Mouse (Mus musculus) hindbrain, embryonic 11.5 days (tissue): ENCODE measurements around the gene Gm17657. TPM values are rescaled to one million over a fixed set of nuclear protein-coding genes. Genes with fewer than 3 reads are reported as not detected.

Experiments used
- ATAC-seq: fragments of 200-750 bp; cut with Nextera tagmentation; 2 replicates; pipeline ENCODE4 v1.8.0; 2017; ENCODE audit warnings: mild to moderate bottlenecking, moderate TSS enrichment, moderate library complexity; ENCODE audit not compliant: low FRiP score
- DNase-seq: peaks from one replicate; pipeline ENCODE4 v3.0.0-alpha.2; 2015; ENCODE audit warnings: low spot score
- H3K27ac ChIP-seq: fragments of 300-500 bp; sonication (generic); 2 replicates; pipeline ENCODE4 v1.5.1; 2014; ENCODE audit warnings: mild to moderate bottlenecking, low read depth, low read length
- H3K27me3 ChIP-seq: fragments of 300-500 bp; sonication (generic); 2 replicates; pipeline ENCODE4 v1.6.1; 2014; ENCODE audit warnings: mild to moderate bottlenecking, low read length, moderate library complexity, mixed read lengths; ENCODE audit not compliant: control insufficient read depth, insufficient read depth
- H3K36me3 ChIP-seq: fragments of 300-500 bp; sonication (generic); 2 replicates; pipeline ENCODE4 v1.6.1; 2014; ENCODE audit warnings: mild to moderate bottlenecking, low read length, moderate library complexity, mixed read lengths; ENCODE audit not compliant: control insufficient read depth, insufficient read depth
- H3K4me1 ChIP-seq: fragments of 300-500 bp; sonication (generic); replicated peaks from 2 replicates; pipeline ENCODE4 v1.6.1; 2014; ENCODE audit warnings: low read length, mixed read lengths; ENCODE audit not compliant: control insufficient read depth, insufficient read depth
- H3K4me2 ChIP-seq: fragments of 300-500 bp; sonication (generic); replicated peaks from 2 replicates; pipeline ENCODE4 v1.6.1; 2014; ENCODE audit warnings: mild to moderate bottlenecking, low read depth, low read length
- H3K4me3 ChIP-seq: fragments of 300-500 bp; sonication (generic); 2 replicates; pipeline ENCODE4 v1.5.1; 2014; ENCODE audit warnings: low read depth, low read length
- H3K9ac ChIP-seq: fragments of 300-500 bp; sonication (generic); 2 replicates; pipeline ENCODE4 v1.6.1; 2014; ENCODE audit warnings: low read depth, low read length
- H3K9me3 ChIP-seq: fragments of 300-500 bp; sonication (generic); 2 replicates; pipeline ENCODE4 v1.6.1; 2016; ENCODE audit warnings: low read length; ENCODE audit not compliant: control insufficient read depth
- WGBS: fragments of 180-500 bp; shearing (Covaris S2); extraction: QIAGEN DNeasy Blood & Tissue Kit; methylation state at CpG from one replicate; pipeline ENCODE4 v1.1.7; 2014; 5-methylcytosine and 5-hydroxymethylcytosine counted together
- polyA plus RNA-seq: library from polyadenylated mRNA; unstranded; fragments of >200 nt; fragmentation: Nextera tagmentation; extraction: Ambion mirVana; gene quantifications from 2 replicates; pipeline ENCODE4 v1.2.1, GENCODE M21; 2014

The Gm17657 gene
- polyA plus RNA-seq, 1 experiment from 2014 or later, result not detected

- DNase-seq, result no peak
- Histone ChIP-seq H3K4me3 (no peak overlapping the region), H3K27me3 (no peaks in the 10 kb centered on the region), H3K4me1 (no peaks in the 10 kb centered on the region; the same call in 1 of the 2 replicates), H3K9ac (no peak overlapping the region), H3K9me3 (no peaks in the 10 kb centered on the region), H3K36me3 (no peaks in the 10 kb centered on the region), H3K27ac (no peak overlapping the region), H3K4me2 (no peak overlapping the region)
- WGBS, result 79% methylated on average over 5 of the region's 5 CpGs
- ATAC-seq, result no peak
Measured at GRCm38 (mm10) chr17:29584306-29584705, 34.9 kb upstream of the Gm17657 start.

- Histone ChIP-seq H3K27ac (no peak overlapping the region), H3K36me3 (no peaks in the 10 kb centered on the region), H3K4me1 (no peaks in the 10 kb centered on the region), H3K9ac (no peak overlapping the region), H3K4me3 (no peak overlapping the region), H3K9me3 (no peaks in the 10 kb centered on the region), H3K4me2 (no peak overlapping the region), H3K27me3 (no peaks in the 10 kb centered on the region)
- 86% methylated on average over 5 of the region's 5 CpGs for WGBS
- no peak for ATAC-seq
- no peak for DNase-seq
Measured at GRCm38 (mm10) chr17:29583569-29583968, 34.1 kb upstream of the Gm17657 start.

GRCm38 (mm10) chr17:29579579-29580126 is 30.2 kb upstream of the Gm17657 start:
- WGBS, result 88% methylated on average over 4 of the region's 4 CpGs
- H3K27ac ChIP-seq, result no peak overlapping the region
- no peak overlapping the region for H3K4me3 ChIP-seq
- H3K9ac ChIP-seq, result no peak overlapping the region
- DNase-seq (no peak), ATAC-seq (no peak)
- no peaks in the 10 kb centered on the region for H3K27me3 ChIP-seq
- H3K36me3 ChIP-seq, result no peaks in the 10 kb centered on the region
- H3K4me1 ChIP-seq, result no peaks in the 10 kb centered on the region
- H3K4me2 ChIP-seq, result no peak overlapping the region
- H3K9me3 ChIP-seq, result no peaks in the 10 kb centered on the region

GRCm38 (mm10) chr17:29569831-29570230 is 20.4 kb upstream of the Gm17657 start:
- H3K27me3 ChIP-seq, result no peaks in the 10 kb centered on the region
- H3K4me2 ChIP-seq, result no peak overlapping the region
- no peak overlapping the region for H3K9ac ChIP-seq
- H3K36me3 ChIP-seq, result peaks cover 3% of the 10 kb centered on the region
- DNase-seq (no peak), ATAC-seq (no peak)
- H3K4me1 ChIP-seq, result no peaks in the 10 kb centered on the region
- no peak overlapping the region for H3K4me3 ChIP-seq
- H3K9me3 ChIP-seq, result no peaks in the 10 kb centered on the region
- 81% methylated on average over 6 of the region's 6 CpGs for WGBS
- H3K27ac ChIP-seq, result no peak overlapping the region

- Histone ChIP-seq H3K9me3 (no peaks in the 10 kb centered on the region), H3K4me2 (no peak overlapping the region), H3K36me3 (peaks cover 3% of the 10 kb centered on the region), H3K27me3 (no peaks in the 10 kb centered on the region), H3K4me3 (no peak overlapping the region), H3K4me1 (no peaks in the 10 kb centered on the region), H3K27ac (no peak overlapping the region), H3K9ac (no peak overlapping the region)
- DNase-seq, result no peak
- ATAC-seq, result no peak
- WGBS, result 89% methylated on average over 15 of the region's 15 CpGs
Measured at GRCm38 (mm10) chr17:29568435-29568834, 19.0 kb upstream of the Gm17657 start.

GRCm38 (mm10) chr17:29565521-29565920 is 16.1 kb upstream of the Gm17657 start:
- ATAC-seq (no peak), DNase-seq (no peak)
- Histone ChIP-seq H3K4me2 (no peak overlapping the region), H3K9me3 (no peaks in the 10 kb centered on the region), H3K4me1 (no peaks in the 10 kb centered on the region), H3K27me3 (no peaks in the 10 kb centered on the region), H3K9ac (no peak overlapping the region), H3K36me3 (no peaks in the 10 kb centered on the region), H3K4me3 (no peak overlapping the region), H3K27ac (no peak overlapping the region)
- 95% methylated on average over 5 of the region's 5 CpGs for WGBS

- WGBS, result 76% methylated on average over 5 of the region's 5 CpGs
Measured at GRCm38 (mm10) chr17:29558476-29558875, 9.0 kb upstream of the Gm17657 start.

GRCm38 (mm10) chr17:29556893-29557292 is 7.5 kb upstream of the Gm17657 start:
- Histone ChIP-seq H3K9me3 (no peaks in the 10 kb centered on the region), H3K27me3 (no peaks in the 10 kb centered on the region), H3K27ac (no peak overlapping the region), H3K4me3 (no peak overlapping the region), H3K4me1 (no peaks in the 10 kb centered on the region), H3K9ac (no peak overlapping the region), H3K36me3 (no peaks in the 10 kb centered on the region), H3K4me2 (no peak overlapping the region)
- WGBS, result 92% methylated on average over 7 of the region's 7 CpGs
- ATAC-seq (no peak), DNase-seq (no peak)

More at GRCm38 (mm10) chr17:29558476-29558875, 9.0 kb upstream of the Gm17657 start:
- Histone ChIP-seq H3K27ac (no peak overlapping the region), H3K4me1 (no peaks in the 10 kb centered on the region), H3K4me2 (no peak overlapping the region), H3K4me3 (no peak overlapping the region), H3K9me3 (no peaks in the 10 kb centered on the region), H3K27me3 (no peaks in the 10 kb centered on the region), H3K36me3 (no peaks in the 10 kb centered on the region), H3K9ac (no peak overlapping the region)
- no peak for DNase-seq
- ATAC-seq, result no peak

- no peaks in the 10 kb centered on the region for H3K9me3 ChIP-seq
- H3K4me3 ChIP-seq, result no peak overlapping the region
- ATAC-seq (no peak), DNase-seq (no peak)
- H3K27me3 ChIP-seq, result no peaks in the 10 kb centered on the region
- no peak overlapping the region for H3K9ac ChIP-seq
- H3K4me1 ChIP-seq, result no peaks in the 10 kb centered on the region
- WGBS, result 93% methylated on average over 10 of the region's 10 CpGs
- no peak overlapping the region for H3K27ac ChIP-seq
- H3K36me3 ChIP-seq, result no peaks in the 10 kb centered on the region
- no peak overlapping the region for H3K4me2 ChIP-seq
Measured at GRCm38 (mm10) chr17:29556456-29556855, 7.0 kb upstream of the Gm17657 start.
